Mouse (Mus musculus) G1E-ER4 (cell line): ENCODE measurements around the gene Tnfrsf21. TPM values are rescaled to one million over a fixed set of nuclear protein-coding genes. Genes with fewer than 3 reads are reported as not detected.

Source experiments
- GATA1 ChIP-seq: IDR thresholded peaks from one replicate; pipeline ENCODE4 v1.8.0; 2012; ENCODE audit warnings: low read length, inconsistent platforms
- polyA plus RNA-seq: library from polyadenylated mRNA; stranded (reverse); fragments of >175 nt; gene quantifications from 2 replicates; pipeline ENCODE4 v1.2.3, GENCODE M21; 2012

The Tnfrsf21 gene
- not detected in 2 replicates for polyA plus RNA-seq

DNA sequence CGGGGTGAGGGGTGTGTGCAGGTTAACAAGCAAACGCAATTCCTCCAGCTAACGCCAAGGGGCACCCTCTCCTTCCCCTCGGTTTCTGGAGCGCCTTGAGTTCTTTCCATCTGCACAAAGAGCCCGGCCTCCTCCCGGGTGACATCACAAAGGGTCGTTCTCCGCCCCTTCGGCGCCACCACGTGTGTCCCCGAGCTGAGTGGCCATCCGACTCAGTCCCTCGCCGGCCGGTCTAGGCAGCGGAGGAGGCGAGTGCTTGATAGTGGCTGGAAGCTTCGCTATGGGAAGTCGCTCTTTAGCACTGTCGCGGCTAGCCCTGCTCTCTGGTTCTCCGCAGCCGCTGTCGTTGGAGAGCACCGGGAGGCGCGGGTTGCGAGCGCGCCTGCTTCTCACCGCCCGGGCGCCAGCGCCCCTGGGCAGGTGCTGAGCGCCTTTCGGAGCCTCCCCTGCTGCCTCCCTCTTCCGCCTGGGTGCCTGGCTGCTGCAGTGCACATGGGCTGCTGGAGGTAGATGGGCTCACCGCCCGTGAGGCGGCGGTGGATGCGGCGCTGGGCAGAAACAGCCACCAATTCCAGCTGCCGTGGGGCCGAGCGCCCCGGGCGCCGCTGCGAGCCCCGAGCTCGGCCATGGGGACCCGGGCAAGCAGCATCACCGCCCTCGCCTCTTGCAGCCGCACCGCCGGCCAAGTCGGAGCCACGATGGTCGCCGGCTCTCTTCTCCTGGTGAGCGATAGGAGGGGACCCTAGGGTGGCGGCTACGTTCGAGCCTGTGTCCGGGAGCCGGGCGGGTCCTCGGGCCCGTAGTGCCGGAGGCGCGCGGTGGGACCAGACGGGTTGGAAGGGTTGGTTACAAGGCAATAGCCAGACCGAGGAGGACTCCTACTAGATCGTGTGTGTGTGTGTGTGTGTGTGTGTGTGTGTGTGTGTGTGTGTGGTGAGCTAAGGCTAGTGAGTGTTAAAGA is at the start of gene Tnfrsf21:
Tnfrsf21 (plus strand) TSS at position 185 of the 961 bp plus-strand sequence.
- no peak for TF ChIP-seq GATA1

DNA sequence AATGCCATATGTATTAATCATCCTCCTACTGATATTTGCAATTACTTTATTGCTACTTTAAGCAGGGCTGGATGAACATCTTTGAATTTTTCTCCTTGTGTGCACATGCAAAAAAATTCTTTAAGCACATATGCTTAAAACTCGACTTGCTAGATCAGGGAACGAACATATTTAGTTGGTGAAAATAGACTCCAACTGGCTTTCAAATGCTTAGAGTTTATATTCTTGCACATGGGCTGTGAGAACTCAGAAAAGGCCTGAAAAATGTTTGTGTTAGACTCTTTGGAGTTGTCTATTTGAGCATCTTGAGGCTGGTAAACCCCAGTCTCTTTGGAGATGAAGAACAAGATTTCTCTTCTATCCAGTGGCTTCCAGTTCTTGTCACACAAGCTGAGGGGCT is 48.2 kb upstream of the Tnfrsf21 start:
- no peak for TF ChIP-seq GATA1

DNA sequence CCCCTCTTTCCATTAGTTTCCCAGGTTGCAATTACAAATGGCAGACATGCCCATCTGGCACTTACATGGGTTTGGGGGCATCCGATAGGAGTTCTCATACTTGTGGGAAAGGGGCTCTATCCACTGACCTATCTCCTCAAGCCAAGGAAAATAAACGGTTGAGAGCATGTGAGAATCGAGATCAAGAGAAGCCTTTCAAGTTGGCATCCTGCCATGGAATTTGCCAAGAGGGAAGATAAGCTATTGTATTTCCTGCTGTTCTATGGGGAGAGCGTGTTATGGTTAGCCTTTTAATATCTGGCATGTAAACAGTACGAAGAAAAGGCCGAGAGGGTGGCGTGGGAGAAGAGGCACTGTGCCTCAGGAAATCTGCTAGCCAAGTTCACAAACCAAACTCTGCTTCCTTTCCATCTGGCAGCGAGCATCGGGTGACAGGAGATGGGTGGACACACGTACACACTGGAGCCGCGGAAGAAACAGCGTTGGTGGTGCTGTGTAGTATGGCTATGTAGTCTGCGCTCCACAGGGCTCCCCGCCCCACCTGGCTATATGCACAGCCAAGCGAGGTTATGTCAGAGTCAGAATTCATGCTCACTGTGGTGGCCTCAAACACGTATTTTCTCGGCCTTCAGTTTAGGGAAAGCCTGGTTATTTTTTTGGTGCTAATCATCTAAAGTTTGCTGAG is 40.9 kb upstream of the Tnfrsf21 start:
- TF ChIP-seq GATA1, result no peak

DNA sequence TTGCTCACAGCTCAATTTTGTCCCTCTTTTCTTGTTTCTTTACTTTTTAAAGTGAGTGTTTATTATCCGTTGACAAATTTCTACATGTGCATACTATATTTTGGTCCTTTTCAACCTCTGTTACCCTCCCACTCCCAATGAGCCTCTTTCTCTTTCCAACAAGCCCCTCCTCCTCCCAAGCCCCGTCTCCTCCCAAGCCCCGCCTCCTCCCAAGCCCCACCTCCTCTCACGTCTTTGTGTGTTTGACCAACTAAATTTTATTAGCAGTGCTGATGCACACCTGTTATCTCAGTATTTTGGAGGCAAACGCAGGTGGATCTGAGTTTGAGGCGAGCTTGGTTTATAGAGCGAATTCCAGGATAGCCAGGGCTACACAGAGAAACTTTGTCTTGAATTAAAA is 38.6 kb upstream of the Tnfrsf21 start:
- TF ChIP-seq GATA1, result no peak

DNA sequence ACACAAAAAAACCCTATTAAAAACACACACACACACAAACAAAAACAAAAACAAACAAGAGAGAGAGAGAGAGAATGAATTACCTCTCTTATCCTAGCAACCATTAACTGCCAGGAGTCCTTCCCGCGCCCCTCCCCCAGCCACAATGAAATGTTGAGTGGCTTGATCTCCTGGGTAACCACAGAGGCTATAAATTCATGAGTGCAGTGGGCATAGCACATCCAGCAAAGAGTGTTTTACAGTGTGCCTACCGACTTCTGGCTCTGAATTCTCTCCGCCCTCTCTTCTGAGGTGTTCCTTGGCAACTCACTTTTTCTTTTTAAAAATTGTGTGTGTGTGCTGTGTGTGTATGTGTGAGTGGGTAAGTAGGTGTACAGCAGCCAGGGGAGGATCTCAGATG is 38.0 kb upstream of the Tnfrsf21 start:
- no peak for TF ChIP-seq GATA1

DNA sequence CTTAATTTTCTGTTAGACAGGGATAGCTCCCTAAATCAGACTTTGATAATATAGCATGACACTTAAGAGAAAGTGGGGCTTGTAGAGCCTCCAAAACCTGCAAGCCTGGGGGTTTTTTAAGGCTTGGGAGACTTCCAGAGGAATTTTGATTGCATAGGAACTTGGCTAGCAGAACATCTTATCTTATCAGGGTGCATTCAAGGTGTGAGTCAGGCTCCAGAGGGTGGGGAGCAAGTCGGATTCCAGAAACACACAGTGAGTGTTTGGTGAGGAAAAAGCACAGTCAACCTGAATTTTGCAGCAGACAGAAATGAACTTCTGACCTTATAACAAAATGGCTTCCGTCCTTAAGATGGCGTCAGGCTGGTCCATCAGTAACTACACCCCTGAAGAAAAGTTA is 34.5 kb upstream of the Tnfrsf21 start:
- TF ChIP-seq GATA1, result no peak

DNA sequence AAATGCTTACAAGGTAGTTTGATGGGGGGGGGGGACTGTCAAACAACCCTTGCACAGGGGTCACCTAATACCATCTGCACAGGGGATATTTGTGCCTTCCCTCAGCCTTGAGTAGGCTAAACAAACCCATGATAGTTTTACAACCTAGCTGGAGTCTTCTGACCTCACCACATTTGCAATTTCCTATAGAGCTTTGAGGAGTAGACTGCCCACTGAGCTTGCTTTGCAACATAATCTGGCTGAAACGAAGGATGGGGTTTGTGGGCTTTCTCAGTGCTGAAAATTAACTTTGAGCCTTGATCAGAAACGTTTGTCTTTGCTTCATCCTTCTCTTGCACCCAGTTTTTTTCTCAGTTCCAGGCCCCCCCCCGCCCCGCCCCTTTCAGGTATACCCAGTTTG is 33.8 kb upstream of the Tnfrsf21 start:
- TF ChIP-seq GATA1, result no peak

DNA sequence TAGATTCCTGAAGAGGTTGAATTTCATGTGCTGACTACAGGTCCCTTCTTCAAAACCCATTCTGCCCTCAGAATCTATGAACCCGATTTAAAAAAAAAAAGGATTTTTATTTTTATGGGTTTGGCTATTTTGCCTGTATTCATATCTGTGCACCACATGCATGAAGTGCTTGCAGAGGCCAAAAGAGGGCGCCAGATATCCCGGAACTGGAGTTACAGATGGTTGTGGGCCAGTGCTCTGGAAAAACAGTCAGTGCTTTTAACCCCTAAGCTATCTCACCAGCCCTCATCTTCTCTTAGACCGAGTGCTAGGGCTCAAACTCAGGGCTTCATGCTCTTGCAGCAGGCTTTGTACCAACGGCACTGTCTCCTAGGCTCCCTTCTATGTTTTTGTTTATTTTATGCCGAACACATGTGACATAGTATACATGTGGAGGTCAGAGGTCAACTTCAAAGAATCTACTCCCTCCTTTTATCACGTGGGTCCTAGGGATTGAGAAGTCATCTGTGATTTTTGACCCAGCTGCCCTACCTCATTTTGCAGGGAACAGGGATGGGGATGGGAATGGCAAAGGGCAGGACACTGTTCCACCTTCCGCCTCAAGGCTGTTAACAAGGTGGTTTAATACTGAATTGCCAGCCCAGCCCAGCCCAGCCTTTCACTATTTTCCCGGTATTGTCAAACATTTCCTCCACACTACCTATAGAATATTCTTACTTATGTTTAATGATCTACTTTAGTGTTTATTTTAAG is 30.3 kb upstream of the Tnfrsf21 start:
- no peak for TF ChIP-seq GATA1

DNA sequence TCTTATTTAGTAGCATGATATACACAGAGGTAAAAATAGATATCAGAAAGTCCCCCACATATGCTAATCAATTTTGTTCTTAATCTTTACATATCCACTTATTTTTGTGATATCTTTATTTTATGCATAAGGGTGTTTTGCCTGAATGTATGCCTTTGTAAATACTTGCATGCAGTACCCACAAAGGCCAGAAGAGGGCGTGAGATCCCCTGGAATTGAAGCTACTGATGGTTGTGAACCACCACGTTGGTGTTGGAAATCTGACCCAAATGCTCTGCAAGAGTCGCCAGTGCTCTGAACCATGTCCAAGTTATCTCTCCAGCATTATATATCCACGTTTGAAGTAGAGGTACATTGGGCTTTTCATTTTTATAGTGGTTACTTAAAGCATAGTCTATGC is 28.7 kb upstream of the Tnfrsf21 start:
- no peak for TF ChIP-seq GATA1

DNA sequence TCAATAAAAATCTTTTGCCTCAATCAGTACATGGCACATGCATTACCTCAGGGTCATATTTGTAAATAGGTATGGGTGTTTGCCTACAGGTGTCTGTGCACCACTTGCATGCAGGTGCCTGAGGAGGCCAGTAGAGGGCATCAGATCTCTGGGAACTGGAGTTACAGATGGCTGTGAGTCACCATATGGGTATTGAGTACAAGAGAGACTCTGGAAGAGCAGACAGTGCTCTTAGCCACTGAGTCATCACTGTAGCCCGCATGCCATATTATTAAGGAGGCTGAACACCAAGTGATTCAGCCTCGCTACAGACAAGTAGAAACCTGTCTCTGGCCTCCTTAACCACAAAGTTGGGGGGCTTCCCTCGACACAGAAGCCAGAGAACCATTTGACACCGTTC is 26.4 kb upstream of the Tnfrsf21 start:
- TF ChIP-seq GATA1, result no peak

DNA sequence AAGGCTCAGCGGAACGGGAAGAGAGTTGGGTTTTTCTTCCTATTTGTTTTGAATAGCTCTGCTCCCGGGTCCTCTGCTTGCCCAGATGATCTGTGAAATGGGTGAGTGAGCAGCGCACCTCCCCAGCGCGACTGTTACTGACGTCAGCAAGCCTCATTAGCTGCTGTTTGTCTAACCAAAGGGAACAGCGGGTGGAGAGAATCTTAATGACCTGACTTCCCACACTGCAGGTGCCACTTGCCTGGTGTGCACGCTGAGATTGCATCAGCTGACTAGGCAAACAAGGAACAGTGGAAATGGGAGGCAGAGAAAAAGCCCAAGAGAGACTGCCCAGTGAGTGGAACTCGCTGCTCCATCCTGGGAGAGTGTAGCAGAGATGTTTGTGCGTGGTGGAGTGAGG is 25.2 kb upstream of the Tnfrsf21 start:
- no peak for TF ChIP-seq GATA1

DNA sequence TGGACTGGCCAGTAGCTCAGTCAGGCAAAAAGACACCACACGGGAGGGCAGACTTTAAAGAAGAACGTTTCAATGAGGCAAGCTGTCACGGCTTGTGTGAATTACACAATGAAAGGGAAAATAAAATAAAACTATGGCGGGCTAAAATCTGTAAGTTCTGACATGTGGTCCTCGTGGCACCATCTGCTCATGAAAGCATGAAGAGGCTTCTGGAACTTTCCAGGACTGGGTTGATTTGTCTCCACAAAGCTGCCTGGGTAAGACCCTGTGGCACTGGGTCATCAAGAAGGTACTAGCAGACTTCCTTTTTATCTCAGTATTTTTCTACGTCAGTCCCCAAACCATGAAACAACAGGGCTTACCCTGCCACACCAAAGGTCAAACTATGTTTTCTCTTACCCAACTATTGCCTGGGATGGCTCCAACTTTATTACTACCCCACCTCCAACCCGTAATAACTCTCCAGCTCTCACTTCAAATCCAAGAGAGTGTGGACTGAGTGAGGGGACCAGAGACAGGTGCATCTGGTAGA is 16.8 kb upstream of the Tnfrsf21 start:
- TF ChIP-seq GATA1, result no peak

DNA sequence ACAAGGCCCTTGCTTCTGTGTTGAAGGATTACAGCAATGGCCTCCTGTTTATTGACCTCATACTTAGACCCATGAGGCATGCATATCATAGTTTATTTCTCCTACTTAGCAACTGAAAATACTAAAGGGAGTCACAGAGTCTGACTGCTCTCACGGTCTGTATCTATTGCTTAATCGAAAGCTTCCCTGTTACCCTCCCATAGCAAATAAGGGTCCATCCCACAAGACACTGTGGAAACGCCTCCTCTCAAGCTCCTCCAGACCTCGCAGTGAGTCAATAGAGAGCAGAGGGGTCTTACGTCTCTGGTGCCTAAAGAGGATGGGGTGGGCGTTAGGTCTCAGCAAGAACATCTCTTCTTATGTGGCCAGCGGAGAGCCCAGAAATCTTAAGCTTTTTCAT is 15.8 kb upstream of the Tnfrsf21 start:
- no peak for TF ChIP-seq GATA1

DNA sequence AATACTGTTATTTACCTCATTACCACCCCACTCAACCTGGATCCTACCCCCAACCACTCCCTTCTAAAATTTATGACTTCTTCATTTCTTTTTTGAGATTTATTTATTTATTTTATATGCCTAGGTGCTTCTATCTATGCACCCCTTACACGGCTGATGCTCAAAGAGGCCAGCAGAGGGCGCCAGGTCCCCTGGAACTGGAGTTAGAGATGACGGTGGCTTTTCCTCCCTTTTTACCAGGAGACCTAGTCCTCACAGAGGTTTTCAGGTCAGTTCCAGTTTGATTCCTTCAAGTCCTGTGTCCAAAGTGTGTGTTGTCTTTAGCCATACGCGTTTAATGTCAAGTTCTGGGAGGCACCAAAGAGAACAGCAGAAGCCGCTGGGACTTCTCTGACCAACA is 3.6 kb upstream of the Tnfrsf21 start:
- no peak for TF ChIP-seq GATA1

DNA sequence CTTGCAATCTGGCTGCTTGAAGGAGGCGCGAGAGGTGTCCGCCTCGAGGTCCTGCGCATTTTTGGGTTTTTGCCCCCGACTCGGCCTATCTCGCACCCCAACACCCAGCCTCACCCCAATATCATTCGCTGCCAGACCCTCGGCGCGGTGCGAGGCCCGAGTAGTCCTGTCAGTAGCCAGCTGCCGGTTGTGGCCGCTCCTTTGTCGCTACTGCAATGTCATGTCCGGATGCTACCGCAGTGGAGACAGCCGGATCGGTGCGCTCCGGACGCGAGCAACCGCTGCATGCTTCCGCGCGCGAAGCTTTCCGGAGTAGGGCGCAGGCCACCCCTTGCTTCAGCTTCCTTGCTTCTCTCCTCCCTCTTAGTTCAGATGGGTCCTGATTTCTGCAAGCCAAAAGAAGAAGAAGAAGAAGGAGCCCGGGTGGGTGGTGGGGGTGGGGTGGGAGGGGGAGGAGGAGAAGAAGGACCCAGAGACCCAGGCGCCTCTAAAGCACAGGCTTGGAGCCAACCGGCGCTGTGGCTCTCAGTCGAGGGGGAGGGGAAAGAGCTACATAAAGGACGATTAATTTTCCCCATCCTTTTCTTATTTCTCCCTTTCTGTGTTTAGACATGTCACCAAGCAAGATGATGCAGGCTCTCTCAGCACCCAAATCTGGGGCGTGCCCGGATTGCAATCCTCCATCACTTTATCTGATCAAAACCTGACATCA is 1.1 kb downstream of the Tnfrsf21 start:
- no peak for TF ChIP-seq GATA1
